Mouse (Mus musculus) midbrain, postnatal 0 days (tissue): Measurements from ENCODE around the gene Rgs21. TPM values are rescaled to one million over a fixed set of nuclear protein-coding genes. Genes with fewer than 3 reads are reported as not detected.

Experiments
- ATAC-seq: fragments of 200-750 bp; cut with Nextera tagmentation; 2 replicates; pipeline ENCODE4 v1.8.0; 2017; ENCODE audit warnings: moderate number of reproducible peaks, mild to moderate bottlenecking, moderate TSS enrichment, moderate library complexity; ENCODE audit not compliant: low FRiP score
- DNase-seq: peaks from one replicate; pipeline ENCODE4 v3.0.0-alpha.2; 2015; ENCODE audit warnings: low spot score
- H3K27ac ChIP-seq: fragments of 300-500 bp; sonication (generic); 2 replicates; pipeline ENCODE4 v1.5.1; 2014; ENCODE audit warnings: low read depth, mild to moderate bottlenecking, low read length, mixed read lengths
- H3K27me3 ChIP-seq: fragments of 300-500 bp; sonication (generic); 2 replicates; pipeline ENCODE4 v1.6.1; 2014; ENCODE audit warnings: low read length, control low read depth, mixed read lengths; ENCODE audit not compliant: insufficient read depth
- H3K36me3 ChIP-seq: fragments of 300-500 bp; sonication (generic); 2 replicates; pipeline ENCODE4 v1.6.1; 2014; ENCODE audit warnings: low read length, control low read depth, mixed read lengths; ENCODE audit not compliant: insufficient read depth
- H3K4me1 ChIP-seq: fragments of 300-500 bp; sonication (generic); 2 replicates; pipeline ENCODE4 v1.6.1; 2014; ENCODE audit warnings: mild to moderate bottlenecking, control low read depth, antibody characterized with exemption, low read length, mixed read lengths; ENCODE audit not compliant: insufficient read depth
- H3K4me2 ChIP-seq: fragments of 300-500 bp; sonication (generic); 2 replicates; pipeline ENCODE4 v1.6.1; 2014; ENCODE audit warnings: low read depth, mild to moderate bottlenecking, low read length, mixed read lengths; ENCODE audit not compliant: poor library complexity, severe bottlenecking
- H3K4me3 ChIP-seq: fragments of 300-500 bp; sonication (generic); 2 replicates; pipeline ENCODE4 v1.5.1; 2014; ENCODE audit warnings: low read depth, mild to moderate bottlenecking, low read length, moderate library complexity
- H3K9ac ChIP-seq: fragments of 300-500 bp; sonication (generic); replicated peaks from 2 replicates; pipeline ENCODE4 v1.6.1; 2014; ENCODE audit warnings: mild to moderate bottlenecking, low read length, moderate library complexity, mixed read lengths; ENCODE audit not compliant: poor library complexity, severe bottlenecking
- H3K9me3 ChIP-seq: fragments of 300-500 bp; sonication (generic); 2 replicates; pipeline ENCODE4 v1.6.1; 2016; ENCODE audit warnings: low read length, control low read depth
- CTCF ChIP-seq: IDR thresholded peaks from 2 replicates; pipeline ENCODE4 v1.5.1; 2016; ENCODE audit warnings: antibody characterized with exemption, mild to moderate bottlenecking
- WGBS: fragments of 180-500 bp; shearing (Covaris S2); extraction: QIAGEN DNeasy Blood & Tissue Kit; methylation state at CpG from one replicate; pipeline ENCODE4 v1.1.7; 2014; 5-methylcytosine and 5-hydroxymethylcytosine counted together
- polyA plus RNA-seq: library from polyadenylated mRNA; unstranded; fragments of >200 nt; fragmentation: Nextera tagmentation; extraction: Ambion mirVana; gene quantifications from 2 replicates; pipeline ENCODE4 v1.2.1, GENCODE M21; 2015
- total RNA-seq: library from RNA; depleted of rRNA; stranded (reverse); fragments of >200 nt; gene quantifications from 2 replicates; pipeline ENCODE4 v1.2.3, GENCODE M21; 2014; rRNA removed

Rgs21 gene
- total RNA-seq (not detected in 2 replicates), polyA plus RNA-seq (not detected in 2 replicates)

DNA sequence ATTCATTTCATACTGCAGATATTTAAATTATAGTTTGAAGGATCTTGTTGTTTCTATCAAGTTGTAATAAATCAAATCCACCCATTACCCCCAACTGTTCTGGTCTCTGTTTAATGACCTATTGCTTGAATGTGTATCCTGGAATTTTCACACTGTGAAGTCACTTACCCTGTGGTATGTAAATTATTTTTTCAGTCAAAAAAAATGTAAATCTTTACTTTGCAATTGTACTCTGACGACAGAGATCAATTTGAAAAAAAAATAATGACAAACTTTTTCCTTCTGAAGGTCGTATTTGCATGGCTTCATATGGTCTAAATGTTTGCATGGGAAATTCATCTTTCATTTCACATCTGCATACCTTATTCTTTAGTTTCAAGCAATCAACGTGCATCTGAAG, at the start of gene Rgs21:
TSS of gene Rgs21 (minus strand) at position 101 of the 400 bp plus-strand sequence.
- WGBS: 69% methylated on average over 3 of the region's 3 CpGs
- Histone ChIP-seq H3K9me3 (no peaks in the 10 kb centered on the region), H3K27me3 (no peaks in the 10 kb centered on the region), H3K4me2 (no peak within 1 kb of the TSS), H3K4me3 (no peak within 1 kb of the TSS), H3K27ac (no peak within 1 kb of the TSS), H3K36me3 (no peaks in the 10 kb centered on the region), H3K9ac (no peak within 1 kb of the TSS), H3K4me1 (no peaks in the 10 kb centered on the region)
- DNase-seq (no peak), ATAC-seq (no peak)
- TF ChIP-seq CTCF: no peak

DNA sequence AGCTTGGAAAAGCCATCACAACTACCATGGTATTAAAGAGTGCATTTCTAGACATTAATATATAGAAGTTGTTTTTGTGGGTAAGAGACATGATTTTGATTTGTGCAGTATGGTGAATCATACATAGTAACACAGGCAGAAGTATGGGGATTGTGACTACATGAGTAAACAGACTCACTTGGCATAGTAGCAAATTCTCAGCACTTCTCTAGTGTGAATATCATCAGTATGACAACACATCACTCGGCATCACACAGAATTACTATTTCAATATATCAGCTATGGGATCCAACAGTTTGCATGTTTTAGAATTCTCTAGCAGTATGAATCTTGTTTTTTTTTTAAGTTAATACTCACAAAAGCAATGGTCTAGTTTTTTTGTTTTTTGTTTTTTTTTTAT, 36.6 kb upstream of the Rgs21 start:
- 100% methylated on average over 1 of the region's 1 CpGs for WGBS
- no peak for DNase-seq

DNA sequence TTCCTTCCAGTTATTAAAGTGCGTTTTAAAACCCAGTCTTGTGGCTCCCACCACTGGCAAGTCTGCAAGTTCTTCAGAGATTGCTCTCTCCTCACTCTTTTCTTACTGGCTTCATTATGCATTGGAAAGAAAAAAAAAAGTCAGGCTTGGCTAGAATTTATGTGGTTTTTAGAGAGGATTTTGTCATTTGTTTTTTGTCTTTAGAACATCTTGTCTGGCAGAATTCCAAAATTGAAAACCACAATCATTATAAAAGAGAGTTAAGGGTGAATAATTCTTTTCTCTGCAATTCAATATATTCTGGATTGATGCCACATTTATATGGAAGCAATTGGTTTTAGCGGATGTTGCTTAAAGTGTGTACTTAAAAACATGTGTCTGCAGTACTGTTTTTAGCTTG, 35.5 kb upstream of the Rgs21 start:
- no peaks in the 10 kb centered on the region for H3K9me3 ChIP-seq
- no peak for TF ChIP-seq CTCF
- 82% methylated on average over 2 of the region's 2 CpGs for WGBS
- no peak for DNase-seq
- H3K36me3 ChIP-seq: no peaks in the 10 kb centered on the region
- no peak overlapping the region for H3K9ac ChIP-seq
- H3K4me2 ChIP-seq: no peak overlapping the region
- no peaks in the 10 kb centered on the region for H3K4me1 ChIP-seq
- H3K27ac ChIP-seq: no peak overlapping the region
- H3K27me3 ChIP-seq: no peaks in the 10 kb centered on the region
- no peak overlapping the region for H3K4me3 ChIP-seq
- ATAC-seq: no peak

More for the DNA sequence above, 36.6 kb upstream of the Rgs21 start:
- no peak for TF ChIP-seq CTCF
- Histone ChIP-seq H3K27me3 (no peaks in the 10 kb centered on the region), H3K36me3 (no peaks in the 10 kb centered on the region), H3K4me2 (no peak overlapping the region), H3K4me3 (no peak overlapping the region), H3K27ac (no peak overlapping the region), H3K9me3 (no peaks in the 10 kb centered on the region), H3K4me1 (no peaks in the 10 kb centered on the region), H3K9ac (no peak overlapping the region)
- no peak for ATAC-seq

DNA sequence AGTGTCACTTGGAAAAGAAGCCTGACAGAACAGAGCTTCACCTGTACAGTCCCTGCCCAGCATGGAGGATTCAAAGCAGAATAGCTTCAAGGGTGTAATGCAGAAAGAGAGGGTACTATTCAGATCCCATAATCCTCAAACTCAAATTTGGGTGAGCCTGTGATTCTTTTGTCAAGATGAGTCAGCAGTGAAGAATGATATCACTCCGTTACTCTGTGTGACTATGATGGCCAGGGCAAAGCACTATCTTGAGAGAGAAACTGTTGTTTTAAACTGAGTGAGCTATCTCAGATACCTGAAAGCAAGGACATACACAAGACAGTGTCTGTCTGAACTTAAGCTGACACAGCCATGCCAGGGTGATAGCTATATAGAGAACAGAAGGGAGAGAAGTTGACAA, 11.9 kb upstream of the Rgs21 start:
- no peak for TF ChIP-seq CTCF
- Histone ChIP-seq H3K4me1 (no peaks in the 10 kb centered on the region), H3K4me2 (no peak overlapping the region), H3K9me3 (no peaks in the 10 kb centered on the region), H3K27me3 (no peaks in the 10 kb centered on the region), H3K9ac (no peak overlapping the region), H3K4me3 (no peak overlapping the region), H3K36me3 (no peaks in the 10 kb centered on the region), H3K27ac (no peak overlapping the region)
- no peak for DNase-seq
- ATAC-seq: no peak
- 77% methylated on average over 1 of the region's 1 CpGs for WGBS

DNA sequence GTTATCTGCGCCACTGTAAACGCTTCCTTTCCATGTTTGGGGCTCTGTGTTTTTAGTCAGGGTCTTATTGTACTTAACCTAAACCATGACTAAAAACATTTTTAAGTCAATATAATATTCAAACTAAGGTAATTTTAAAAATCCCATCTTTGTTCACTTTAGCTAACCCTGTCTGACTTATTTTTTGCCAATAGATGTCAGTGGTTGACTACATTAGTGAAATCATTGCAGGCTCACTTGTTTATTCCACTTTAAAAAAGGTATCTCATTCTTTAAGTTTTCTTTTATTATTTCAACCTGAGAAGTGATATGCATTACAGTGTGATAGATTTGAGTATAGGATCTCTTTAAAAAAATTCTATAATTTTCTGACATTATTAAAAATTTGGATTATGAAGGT, 5.5 kb upstream of the Rgs21 start:
- no peak overlapping the region for H3K4me3 ChIP-seq
- DNase-seq (peak; percentile 24), ATAC-seq (no peak)
- no peaks in the 10 kb centered on the region for H3K9me3 ChIP-seq
- H3K27me3 ChIP-seq: no peaks in the 10 kb centered on the region
- H3K9ac ChIP-seq: no peak overlapping the region
- no peaks in the 10 kb centered on the region for H3K36me3 ChIP-seq
- no peaks in the 10 kb centered on the region for H3K4me1 ChIP-seq
- no peak overlapping the region for H3K4me2 ChIP-seq
- WGBS: 89% methylated on average over 2 of the region's 2 CpGs
- H3K27ac ChIP-seq: no peak overlapping the region
- TF ChIP-seq CTCF: peak; percentile 83

DNA sequence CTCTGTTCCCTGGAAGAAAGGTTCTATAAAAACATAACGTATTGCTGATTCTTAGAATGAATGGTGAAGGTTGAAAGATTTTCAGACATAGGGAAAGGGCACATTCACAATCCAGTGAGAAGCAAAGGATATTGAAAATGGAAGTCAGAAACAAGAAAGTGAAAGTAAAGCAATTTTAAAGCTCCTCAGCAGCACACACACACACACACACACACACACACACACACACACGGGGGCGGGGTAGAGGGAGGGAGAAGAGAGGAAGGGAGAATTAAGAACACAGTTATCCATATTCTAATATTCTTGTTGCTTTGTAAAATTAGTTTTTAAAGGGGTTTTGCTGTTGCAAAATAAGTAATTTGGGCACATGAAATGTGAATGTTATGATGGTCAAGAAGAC, 2.4 kb upstream of the Rgs21 start:
- DNase-seq (no peak), ATAC-seq (no peak)
- TF ChIP-seq CTCF: no peak
- Histone ChIP-seq H3K4me3 (no peak overlapping the region), H3K36me3 (no peaks in the 10 kb centered on the region), H3K9ac (no peak overlapping the region), H3K4me1 (no peaks in the 10 kb centered on the region), H3K27me3 (no peaks in the 10 kb centered on the region), H3K9me3 (no peaks in the 10 kb centered on the region), H3K4me2 (no peak overlapping the region), H3K27ac (no peak overlapping the region)
- 84% methylated on average over 3 of the region's 3 CpGs for WGBS
